Mouse (Mus musculus) heart, embryonic 16.5 days (tissue): ENCODE data around the gene Lpar3. TPM values are rescaled to one million over a fixed set of nuclear protein-coding genes. Genes with fewer than 3 reads are reported as not detected.
"Not testable (repeated sequence)": the region's sequence is repeated elsewhere in the genome, so short reads cannot be mapped to it uniquely, and the experiment has no call there.

Experiments used
- ATAC-seq: fragments of 200-750 bp; cut with Nextera tagmentation; replicated peaks from 2 replicates; pipeline ENCODE4 v1.8.0; 2017; ENCODE audit warnings: moderate number of reproducible peaks; ENCODE audit not compliant: insufficient read depth, low FRiP score; ENCODE audit errors: extremely low read depth
- H3K27ac ChIP-seq: fragments of 300-500 bp; sonication (generic); 2 replicates; pipeline ENCODE4 v1.5.1; 2014; ENCODE audit warnings: mild to moderate bottlenecking, low read length, control low read depth, moderate library complexity
- H3K27me3 ChIP-seq: fragments of 300-500 bp; sonication (generic); 2 replicates; pipeline ENCODE4 v1.6.1; 2014; ENCODE audit warnings: low read length, mixed read lengths; ENCODE audit not compliant: control insufficient read depth, insufficient read depth
- H3K36me3 ChIP-seq: fragments of 300-500 bp; sonication (generic); 2 replicates; pipeline ENCODE4 v1.6.1; 2014; ENCODE audit not compliant: control insufficient read depth, insufficient read depth
- H3K4me1 ChIP-seq: fragments of 300-500 bp; sonication (generic); 2 replicates; pipeline ENCODE4 v1.6.1; 2014; ENCODE audit warnings: low read length, mixed read lengths; ENCODE audit not compliant: control insufficient read depth, insufficient read depth
- H3K4me2 ChIP-seq: fragments of 300-500 bp; sonication (generic); 2 replicates; pipeline ENCODE4 v1.6.1; 2014; ENCODE audit warnings: low read depth, mild to moderate bottlenecking, control low read depth, low read length
- H3K4me3 ChIP-seq: fragments of 300-500 bp; sonication (generic); 2 replicates; pipeline ENCODE4 v1.5.1; 2014; ENCODE audit warnings: mild to moderate bottlenecking, control low read depth, low read length
- H3K9ac ChIP-seq: fragments of 300-500 bp; sonication (generic); 2 replicates; pipeline ENCODE4 v1.6.1; 2014; ENCODE audit warnings: low read length, control low read depth
- H3K9me3 ChIP-seq: fragments of 300-500 bp; sonication (generic); replicated peaks from 2 replicates; pipeline ENCODE4 v1.6.1; 2016; ENCODE audit warnings: low read length; ENCODE audit not compliant: control insufficient read depth
- WGBS: fragments of 180-500 bp; shearing (Covaris S2); extraction: QIAGEN DNeasy Blood & Tissue Kit; methylation state at CpG from one replicate; pipeline ENCODE4 v1.1.7; 2014; 5-methylcytosine and 5-hydroxymethylcytosine counted together
- polyA plus RNA-seq: library from polyadenylated mRNA; unstranded; fragments of >200 nt; fragmentation: Nextera tagmentation; extraction: Ambion mirVana; gene quantifications from 2 replicates; pipeline ENCODE4 v1.2.1, GENCODE M21; 2015

Gene Lpar3
- polyA plus RNA-seq, 1 experiment from 2014 or later: 36.0 TPM

DNA sequence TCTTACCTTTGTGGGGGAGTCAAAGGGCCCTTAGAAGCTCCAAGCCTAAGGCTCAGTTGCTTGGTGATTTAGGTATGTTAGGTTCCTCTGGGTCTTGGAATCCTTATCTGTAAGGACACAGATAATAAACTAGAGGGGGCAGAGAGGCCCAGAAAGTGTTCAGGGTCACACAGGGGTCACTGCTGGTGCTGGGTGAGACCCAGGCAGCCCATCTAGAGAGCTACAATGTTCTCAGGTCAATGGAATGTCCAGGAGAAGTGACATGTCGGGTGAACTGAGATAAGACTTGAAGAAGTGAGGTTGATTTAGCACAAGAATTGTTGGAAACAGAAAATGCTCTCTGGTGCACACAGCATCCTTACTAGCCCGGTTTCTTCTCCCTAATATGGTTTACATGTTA lies 16.4 kb upstream of the Lpar3 start:
- H3K4me2 ChIP-seq: no peak overlapping the region
- H3K36me3 ChIP-seq: no peaks in the 10 kb centered on the region
- H3K4me1 ChIP-seq: peaks cover 24% of the 10 kb centered on the region
- peak overlapping the region; percentile 52 for H3K27ac ChIP-seq
- ATAC-seq: peak; percentile 80
- no peak overlapping the region for H3K4me3 ChIP-seq
- H3K9ac ChIP-seq: no peak overlapping the region; the same call in 1 of the 2 replicates
- no peaks in the 10 kb centered on the region for H3K9me3 ChIP-seq
- 11% methylated on average over 2 of the region's 2 CpGs for WGBS
- H3K27me3 ChIP-seq: no peaks in the 10 kb centered on the region

- 0 out of 2 replicates have a peak, but pooled peaks have one; percentile 19 for ATAC-seq
- no peak overlapping the region for H3K4me3 ChIP-seq
- H3K4me1 ChIP-seq: peaks cover 24% of the 10 kb centered on the region
- H3K4me2 ChIP-seq: peak overlapping the region; percentile 26; the same call in 1 of the 2 replicates
- no peaks in the 10 kb centered on the region for H3K9me3 ChIP-seq
- no peak overlapping the region for H3K9ac ChIP-seq
- H3K27ac ChIP-seq: no peak overlapping the region; the same call in none of the 2 replicates
- no peaks in the 10 kb centered on the region for H3K36me3 ChIP-seq
- 18% methylated on average over 11 of the region's 11 CpGs for WGBS
- no peaks in the 10 kb centered on the region for H3K27me3 ChIP-seq
Measured at GRCm38 (mm10) chr3:146205305-146205704, 15.5 kb upstream of the Lpar3 start.

- H3K27ac ChIP-seq: no peak overlapping the region
- no peak overlapping the region for H3K9ac ChIP-seq
- 95% methylated on average over 2 of the region's 2 CpGs for WGBS
- no peak overlapping the region for H3K4me3 ChIP-seq
- no peak overlapping the region for H3K4me2 ChIP-seq
- no peaks in the 10 kb centered on the region for H3K36me3 ChIP-seq
- H3K27me3 ChIP-seq: no peaks in the 10 kb centered on the region
- H3K9me3 ChIP-seq: no peaks in the 10 kb centered on the region
- no peak for ATAC-seq
- H3K4me1 ChIP-seq: peaks cover 24% of the 10 kb centered on the region
Measured at GRCm38 (mm10) chr3:146206635-146207034, 14.1 kb upstream of the Lpar3 start.

GRCm38 (mm10) chr3:146207440-146207839 lies 13.3 kb upstream of the Lpar3 start:
- Histone ChIP-seq H3K27ac (no peak overlapping the region), H3K27me3 (no peaks in the 10 kb centered on the region), H3K4me1 (peaks cover 24% of the 10 kb centered on the region), H3K4me2 (no peak overlapping the region), H3K36me3 (no peaks in the 10 kb centered on the region), H3K9me3 (no peaks in the 10 kb centered on the region), H3K9ac (no peak overlapping the region), H3K4me3 (no peak overlapping the region)
- no peak for ATAC-seq
- WGBS: 46% methylated on average over 2 of the region's 2 CpGs

GRCm38 (mm10) chr3:146209759-146210158 lies 11.0 kb upstream of the Lpar3 start:
- H3K4me2 ChIP-seq, ATAC-seq, H3K27me3 ChIP-seq, H3K36me3 ChIP-seq, H3K9ac ChIP-seq, H3K27ac ChIP-seq, H3K9me3 ChIP-seq, H3K4me3 ChIP-seq: not testable (repeated sequence)
- 97% methylated on average over 8 of the region's 8 CpGs for whole genome bisulfite sequencing
- peaks cover 26% of the 10 kb centered on the region for H3K4me1 ChIP-seq

GRCm38 (mm10) chr3:146211141-146211747 lies 9.5 kb upstream of the Lpar3 start:
- no peak overlapping the region for H3K9ac ChIP-seq
- H3K4me1 ChIP-seq: peaks cover 18% of the 10 kb centered on the region
- no peaks in the 10 kb centered on the region for H3K9me3 ChIP-seq
- no peak overlapping the region for H3K27ac ChIP-seq
- H3K4me3 ChIP-seq: no peak overlapping the region
- no peak overlapping the region for H3K4me2 ChIP-seq
- ATAC-seq: no peak
- no peaks in the 10 kb centered on the region for H3K27me3 ChIP-seq
- 89% methylated on average over 4 of the region's 4 CpGs for WGBS
- no peaks in the 10 kb centered on the region for H3K36me3 ChIP-seq

DNA sequence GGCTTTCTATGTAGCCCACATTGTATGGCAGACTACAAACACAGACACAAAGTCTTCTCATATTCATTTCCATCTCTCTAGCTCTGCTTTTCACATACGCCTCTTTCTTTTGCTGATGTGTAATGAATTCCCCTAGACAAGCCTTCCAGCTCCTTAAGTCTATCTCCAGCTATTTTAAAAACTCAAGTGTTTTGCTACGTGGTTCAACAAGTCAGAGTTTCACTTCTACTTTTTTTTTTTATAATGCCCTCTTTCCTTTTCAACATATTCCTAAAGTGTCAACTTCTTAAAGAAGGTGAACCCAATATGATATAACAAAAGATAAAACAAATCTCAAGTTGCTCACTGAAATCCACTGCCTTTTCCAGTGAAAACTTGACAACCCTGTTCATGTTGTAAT lies 8.8 kb upstream of the Lpar3 start:
- H3K9ac ChIP-seq: no peak overlapping the region
- no peaks in the 10 kb centered on the region for H3K36me3 ChIP-seq
- no peaks in the 10 kb centered on the region for H3K27me3 ChIP-seq
- no peak overlapping the region for H3K4me3 ChIP-seq
- no peaks in the 10 kb centered on the region for H3K9me3 ChIP-seq
- H3K27ac ChIP-seq: no peak overlapping the region
- WGBS: 71% methylated on average over 2 of the region's 2 CpGs
- no peak overlapping the region for H3K4me2 ChIP-seq
- no peak for ATAC-seq
- peaks cover 18% of the 10 kb centered on the region for H3K4me1 ChIP-seq

DNA sequence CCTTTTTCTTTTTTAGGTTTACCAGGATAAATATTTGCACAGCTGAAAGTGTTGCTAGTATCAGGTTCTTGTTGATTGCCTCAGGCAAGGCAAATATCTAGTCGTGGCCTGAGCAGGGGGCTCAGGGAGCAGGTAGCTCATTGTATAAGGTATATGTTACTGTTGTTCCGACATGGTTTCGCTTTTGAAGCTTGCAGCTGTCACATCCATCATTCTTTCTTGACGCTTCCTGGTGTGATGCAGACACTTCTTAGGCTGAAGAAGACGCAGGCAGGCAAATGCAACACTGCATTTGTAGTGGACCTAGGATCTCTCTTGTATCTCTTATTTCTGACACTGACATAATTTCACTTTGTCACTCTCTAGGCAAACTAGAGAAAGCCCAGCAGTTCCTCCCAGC lies 7.4 kb upstream of the Lpar3 start:
- peak overlapping the region; percentile 43 for H3K4me2 ChIP-seq
- no peak for ATAC-seq

DNA sequence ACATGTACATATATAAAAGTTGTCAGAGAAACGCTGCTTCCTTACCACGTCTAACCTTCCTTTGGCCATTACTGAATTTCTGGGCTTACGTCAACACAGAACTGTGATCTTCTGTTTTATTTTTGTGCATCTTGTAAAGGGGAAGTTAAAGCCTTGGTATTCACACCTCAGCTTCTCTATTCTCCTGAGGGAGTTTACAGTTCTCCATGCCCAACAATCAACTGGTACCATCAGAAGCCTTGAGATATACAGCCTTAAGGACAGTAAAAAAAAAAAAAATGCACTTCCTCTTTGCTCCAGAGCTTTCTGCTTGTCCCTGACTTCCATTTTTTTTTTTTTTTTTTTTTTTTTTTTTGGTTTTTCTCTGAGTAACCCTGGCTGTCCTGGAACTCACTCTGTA lies 4.2 kb upstream of the Lpar3 start:
- Histone ChIP-seq H3K27ac (no peak overlapping the region), H3K4me2 (no peak overlapping the region), H3K9ac (no peak overlapping the region), H3K4me3 (no peak overlapping the region), H3K27me3 (peaks cover 2% of the 10 kb centered on the region), H3K4me1 (peaks cover 13% of the 10 kb centered on the region), H3K9me3 (no peaks in the 10 kb centered on the region), H3K36me3 (no peaks in the 10 kb centered on the region)
- WGBS: 84% methylated on average over 3 of the region's 3 CpGs
- no peak for ATAC-seq

More for the DNA sequence above, 7.4 kb upstream of the Lpar3 start:
- Histone ChIP-seq H3K9ac (peak overlapping the region; percentile 5; the same call in 1 of the 2 replicates), H3K36me3 (no peaks in the 10 kb centered on the region), H3K9me3 (no peaks in the 10 kb centered on the region), H3K4me1 (peaks cover 10% of the 10 kb centered on the region), H3K27ac (no peak overlapping the region), H3K27me3 (no peaks in the 10 kb centered on the region), H3K4me3 (no peak overlapping the region)
- 49% methylated on average over 5 of the region's 5 CpGs for WGBS
